Mouse (Mus musculus) brain, embryonic 14.5 days (tissue): ENCODE measurements around the gene Ddx42. TPM values are rescaled to one million over a fixed set of nuclear protein-coding genes. Genes with fewer than 3 reads are reported as not detected.
A peak's percentile ranks its signal among the peaks of the same experiment; 100 is the strongest.
"Not testable (repeated sequence)": the region's sequence is repeated elsewhere in the genome, so short reads cannot be mapped to it uniquely, and the experiment has no call there.

Source experiments
- DNase-seq: peaks from one replicate; pipeline ENCODE4 v3.0.0-alpha.2; 2011; ENCODE audit warnings: low read depth
- CTCF ChIP-seq: fragments of 200-500 bp; IDR thresholded peaks from 2 replicates; pipeline ENCODE4 v1.5.1; 2012; ENCODE audit warnings: inconsistent platforms, mild to moderate bottlenecking, moderate library complexity, borderline replicate concordance; ENCODE audit not compliant: insufficient read depth, insufficient read length; ENCODE audit errors: extremely low read depth
- POLR2A ChIP-seq: fragments of 200-500 bp; IDR thresholded peaks from 2 replicates; pipeline ENCODE4 v1.6.1; 2012; ENCODE audit warnings: mild to moderate bottlenecking, inconsistent platforms, borderline replicate concordance; ENCODE audit not compliant: poor library complexity, insufficient read depth, insufficient read length, severe bottlenecking; ENCODE audit errors: extremely low read depth
- polyA plus RNA-seq: library from polyadenylated mRNA; depleted of rRNA; stranded (reverse); fragments of >200 nt; gene quantifications from 2 replicates; pipeline ENCODE4 v1.2.3, GENCODE M21; 2012

Ddx42 gene
- polyA plus RNA-seq, 1 experiment: 56.8 TPM

DNA sequence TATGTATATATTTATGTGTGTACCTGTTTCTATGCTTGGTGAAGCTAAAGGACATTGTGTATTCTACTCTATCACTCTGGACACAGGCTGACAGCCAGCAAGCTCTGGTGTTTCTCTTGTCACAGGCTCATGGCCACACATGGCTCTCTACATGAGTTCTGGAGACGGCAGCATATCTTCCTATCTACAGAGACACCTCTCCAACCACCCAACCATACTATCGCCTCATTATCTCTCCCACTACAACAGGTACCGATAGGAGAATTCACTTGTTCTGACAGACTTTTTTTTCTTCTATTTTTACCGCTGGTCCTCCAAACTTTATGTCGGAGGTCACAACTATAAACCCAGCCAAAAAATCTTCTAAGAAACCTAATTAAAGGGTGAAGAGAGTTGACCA is 24.5 kb upstream of the Ddx42 start:
- no peak for DNase-seq
- TF ChIP-seq CTCF (no peak), POLR2A (no peak)

DNA sequence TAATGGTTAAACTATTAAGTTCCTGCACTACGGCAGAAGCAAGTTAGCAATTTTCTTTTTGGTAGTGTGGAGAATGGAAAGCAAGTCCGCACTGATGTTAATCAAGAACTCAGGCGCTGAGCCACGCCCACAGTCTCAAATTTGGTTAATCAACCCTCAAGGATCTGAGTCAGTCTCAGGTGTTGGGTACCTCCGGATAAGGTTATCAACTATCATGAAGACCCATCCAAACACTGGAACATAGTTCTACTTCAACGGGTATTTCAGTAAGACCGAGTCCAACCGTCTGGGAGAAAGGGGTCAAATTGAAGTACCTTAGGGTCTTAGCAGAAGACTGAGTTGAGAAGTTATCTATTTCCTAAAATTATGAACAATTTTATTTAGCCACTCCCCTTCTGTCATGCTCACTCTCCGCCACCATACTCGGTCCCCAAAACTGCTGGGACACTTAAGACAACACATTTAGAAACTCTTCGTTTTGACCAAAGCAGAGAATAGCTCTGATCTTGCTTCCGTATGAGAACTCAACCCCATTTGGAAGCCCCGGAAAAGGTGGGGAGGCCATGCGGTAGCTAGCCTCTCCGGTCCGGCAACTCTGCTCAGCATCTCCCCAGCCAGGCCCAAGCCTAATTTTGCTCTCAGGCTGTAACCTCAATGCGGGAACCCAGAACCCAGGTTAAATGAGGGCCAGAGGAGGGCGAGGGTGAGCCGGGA is 23.9 kb upstream of the Ddx42 start:
- TF ChIP-seq POLR2A (no peak), CTCF (no peak)
- no peak for DNase-seq

DNA sequence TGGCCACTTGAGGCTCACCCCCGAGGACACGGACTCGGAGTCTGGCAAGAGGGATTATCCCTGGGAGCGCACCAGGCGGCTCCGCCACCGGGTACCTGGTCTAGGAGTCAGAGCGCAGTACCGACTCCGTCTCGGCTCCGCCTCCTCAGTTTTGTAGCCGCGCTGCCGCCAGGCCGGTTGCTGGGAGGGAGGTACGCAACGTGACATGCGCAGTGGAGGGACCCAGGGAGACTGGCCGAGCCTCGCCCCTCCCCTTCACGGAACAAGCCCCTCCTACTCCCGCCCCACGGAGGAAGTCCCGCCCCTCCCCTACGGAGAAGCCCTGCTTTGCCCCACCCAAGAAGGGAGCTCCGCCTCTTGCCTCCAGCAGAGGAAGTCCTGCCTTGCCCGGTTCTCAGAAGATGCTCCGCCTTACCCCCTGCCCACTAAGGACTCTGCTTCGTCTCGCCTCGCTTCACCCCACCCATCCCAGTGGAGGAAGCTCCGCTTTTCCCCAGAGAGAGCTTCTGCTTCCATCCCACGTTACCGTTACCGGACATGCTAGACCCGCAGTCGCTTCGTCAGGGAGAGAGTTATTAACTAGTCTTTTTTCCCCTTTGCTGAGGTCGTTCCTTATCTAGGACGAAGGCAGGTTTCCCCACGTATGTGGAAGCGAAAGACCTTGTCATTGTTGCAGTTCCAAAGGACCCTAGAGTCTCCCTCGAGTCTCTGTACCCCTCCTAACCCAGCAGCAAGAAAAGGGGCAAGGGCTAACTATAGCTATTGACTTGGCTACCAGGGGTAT is 23.2 kb upstream of the Ddx42 start:
- peak; percentile 99 for DNase-seq
- TF ChIP-seq CTCF: 0 out of 2 replicates have a peak, but pooled peaks have one; percentile 0
- TF ChIP-seq POLR2A: peak; percentile 60; the same call in 1 of the 2 replicates

DNA sequence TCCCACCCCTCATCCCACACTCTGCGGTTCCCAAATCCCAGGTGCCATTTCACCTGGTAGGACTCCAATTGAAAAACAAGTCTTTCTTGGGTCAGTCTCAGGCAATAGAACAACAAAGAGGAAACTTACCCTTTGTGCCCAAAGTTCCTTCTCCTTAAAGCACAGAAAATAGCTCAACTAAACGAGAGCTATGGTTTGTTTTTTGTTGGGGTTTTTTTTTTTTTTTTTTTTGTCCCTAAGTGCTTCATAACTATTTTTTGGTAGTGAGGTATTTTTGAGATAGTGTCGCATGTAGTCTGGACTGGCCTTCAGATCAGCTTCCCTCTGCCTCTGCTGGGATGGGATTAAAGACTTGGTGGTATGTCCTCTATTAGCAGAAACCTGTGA is 22.6 kb upstream of the Ddx42 start:
- DNase-seq: no peak
- TF ChIP-seq CTCF (no peak), POLR2A (no peak)

DNA sequence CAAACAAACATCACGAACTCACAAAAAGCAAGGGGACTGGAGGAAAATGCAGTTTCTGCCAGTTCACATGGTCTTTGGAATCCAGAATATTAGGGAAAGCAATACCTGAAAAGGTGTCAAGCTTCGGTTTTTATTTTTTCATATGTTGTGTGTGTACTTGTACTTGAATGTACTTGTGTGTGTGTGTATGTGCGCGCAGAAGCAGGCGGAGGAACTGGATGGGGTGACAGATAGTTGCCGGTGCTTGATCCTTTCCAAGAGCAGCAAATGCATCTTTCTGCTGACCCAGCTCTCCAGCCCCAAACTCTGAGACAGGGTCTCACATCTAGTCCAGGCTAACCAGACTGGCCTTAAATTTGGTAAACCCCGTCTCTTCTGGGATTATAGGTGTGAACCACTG is 21.8 kb upstream of the Ddx42 start:
- TF ChIP-seq CTCF (no peak), POLR2A (no peak)
- no peak for DNase-seq

DNA sequence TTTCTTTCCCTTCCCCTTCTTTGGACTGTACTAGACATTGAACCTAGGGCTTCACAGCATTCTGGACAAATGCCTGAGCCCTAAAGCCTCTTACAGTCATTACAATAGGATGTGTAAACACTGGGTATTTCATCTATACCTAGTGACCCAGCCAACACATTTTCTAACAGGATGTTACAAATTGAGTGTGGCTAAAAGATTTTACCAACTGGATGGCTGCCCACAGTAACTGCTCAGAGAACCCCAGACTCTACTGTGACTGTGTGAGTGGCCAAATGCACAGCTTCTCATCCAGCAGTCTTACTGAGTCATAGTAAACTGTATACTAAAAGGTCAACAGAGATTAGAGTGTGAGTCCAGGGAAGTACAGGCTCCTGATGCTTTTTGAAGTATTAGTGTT is 21.4 kb upstream of the Ddx42 start:
- TF ChIP-seq CTCF: no peak
- no peak for TF ChIP-seq POLR2A
- no peak for DNase-seq

DNA sequence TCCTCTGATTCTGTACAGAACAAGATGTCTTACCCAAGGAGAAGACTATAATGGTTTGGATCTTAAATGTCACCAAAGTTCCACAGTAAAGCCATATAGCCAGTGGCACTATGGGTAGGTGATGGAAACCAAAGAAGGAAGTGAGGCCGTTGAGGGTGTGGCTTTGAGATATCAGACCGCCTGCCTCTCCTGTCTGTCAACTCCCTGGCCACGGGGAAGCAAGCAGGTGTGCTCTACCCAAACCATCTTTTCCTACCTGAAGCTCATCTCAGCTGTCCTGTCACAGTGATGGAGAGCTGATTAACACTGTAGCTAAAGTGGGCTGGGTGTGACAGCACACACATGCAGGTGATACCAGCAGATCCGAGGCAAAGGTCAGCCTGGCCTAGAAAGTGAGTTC is 18.4 kb upstream of the Ddx42 start:
- DNase-seq: no peak
- TF ChIP-seq POLR2A: no peak
- no peak for TF ChIP-seq CTCF

DNA sequence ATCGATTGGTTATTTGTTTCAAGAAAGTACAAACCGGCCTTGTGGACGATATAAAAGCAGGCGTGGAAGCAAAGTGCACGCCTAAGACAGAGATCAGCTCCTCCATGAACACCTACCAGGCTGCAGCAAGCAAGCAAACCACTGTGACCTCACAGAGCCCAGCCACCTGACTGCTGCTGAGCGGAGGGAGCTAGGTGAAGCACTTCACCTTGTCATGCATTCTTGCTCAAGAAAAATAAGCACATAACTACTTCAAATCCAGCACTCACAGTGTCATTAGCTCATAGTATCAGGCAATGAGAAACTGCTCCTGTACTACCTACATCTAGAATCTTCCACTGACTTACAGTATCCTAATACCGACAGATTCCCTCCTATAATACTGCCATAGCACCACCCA is 16.7 kb upstream of the Ddx42 start:
- not testable (repeated sequence) for DNase-seq

DNA sequence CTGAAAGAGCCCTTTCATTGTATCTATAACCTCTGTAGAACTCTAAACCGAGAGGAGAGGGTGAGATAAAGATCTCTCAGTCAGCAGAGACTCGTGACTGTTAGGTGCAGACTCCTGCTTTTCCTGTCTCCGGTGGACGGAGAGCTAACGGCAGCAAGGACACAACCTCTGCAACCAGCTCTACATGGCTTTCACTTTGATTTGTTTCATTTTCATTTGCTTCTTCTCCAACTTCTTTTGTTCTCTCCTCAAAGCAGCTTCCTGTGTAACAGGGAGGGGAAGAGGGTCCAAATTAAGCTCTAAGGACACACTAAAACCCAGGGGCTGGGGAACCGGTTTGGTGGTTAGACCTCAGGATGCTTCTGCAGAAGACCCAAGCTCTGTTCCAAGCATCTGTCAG is 16.0 kb upstream of the Ddx42 start:
- TF ChIP-seq POLR2A: no peak
- TF ChIP-seq CTCF: no peak
- no peak for DNase-seq

DNA sequence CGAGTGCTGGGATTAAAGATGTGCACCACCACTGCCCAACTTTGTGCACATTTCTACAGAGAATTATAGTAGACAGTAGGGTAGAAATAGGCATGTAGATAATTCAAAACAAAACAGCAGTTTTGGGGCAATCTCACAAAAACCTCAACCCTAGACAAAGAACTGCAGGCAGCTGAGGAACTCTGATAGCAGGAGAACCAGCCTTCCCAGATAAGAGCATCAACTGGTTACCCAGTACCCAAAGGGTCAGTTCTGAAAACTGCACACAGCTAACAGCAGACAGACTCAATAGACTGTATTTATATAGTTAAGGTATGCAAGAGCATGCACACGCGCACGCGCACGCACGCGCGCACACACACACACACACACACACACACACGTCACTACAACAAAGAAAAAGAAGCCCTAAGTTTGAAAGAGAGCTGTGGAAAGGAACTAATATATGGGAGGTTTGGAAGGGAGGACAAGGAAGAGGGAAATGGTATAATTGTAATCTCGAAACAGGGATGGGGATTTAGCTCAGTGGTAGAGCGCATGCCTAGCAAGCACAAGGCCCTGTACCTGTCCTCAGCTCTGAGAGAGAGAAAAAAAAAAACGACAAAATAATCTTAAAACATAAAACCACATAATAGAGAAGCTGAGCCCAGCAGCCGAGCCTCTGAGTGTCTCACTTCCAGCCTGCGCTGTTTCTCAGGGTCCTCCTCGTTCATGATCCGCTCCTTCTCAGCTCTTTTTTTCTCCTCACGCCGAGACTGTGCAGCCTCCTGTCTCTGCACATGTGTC is 15.2 kb upstream of the Ddx42 start:
- no peak for TF ChIP-seq POLR2A
- no peak for TF ChIP-seq CTCF
- DNase-seq: no peak

DNA sequence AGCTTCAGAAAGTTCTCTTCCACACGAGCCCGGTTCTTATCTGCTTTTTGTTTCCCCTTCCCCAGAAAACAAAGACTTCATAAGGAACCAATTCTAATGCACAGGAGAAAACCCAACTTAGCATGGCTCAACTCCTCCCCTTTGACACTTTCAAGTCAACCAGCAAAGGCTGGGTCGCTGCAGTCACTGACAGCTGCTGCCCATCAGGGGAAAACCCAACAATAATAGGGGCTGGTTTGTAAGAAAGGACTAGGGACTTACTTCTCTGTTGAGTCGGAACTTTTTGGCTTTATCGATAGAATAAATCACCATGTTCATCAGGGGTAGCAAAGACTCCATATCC is 14.6 kb upstream of the Ddx42 start, which contains the start of gene Strada:
Gene Strada (minus strand): TSS at position 46 of the 343 bp plus-strand sequence.
- TF ChIP-seq POLR2A (no peak), CTCF (no peak)
- DNase-seq: no peak

DNA sequence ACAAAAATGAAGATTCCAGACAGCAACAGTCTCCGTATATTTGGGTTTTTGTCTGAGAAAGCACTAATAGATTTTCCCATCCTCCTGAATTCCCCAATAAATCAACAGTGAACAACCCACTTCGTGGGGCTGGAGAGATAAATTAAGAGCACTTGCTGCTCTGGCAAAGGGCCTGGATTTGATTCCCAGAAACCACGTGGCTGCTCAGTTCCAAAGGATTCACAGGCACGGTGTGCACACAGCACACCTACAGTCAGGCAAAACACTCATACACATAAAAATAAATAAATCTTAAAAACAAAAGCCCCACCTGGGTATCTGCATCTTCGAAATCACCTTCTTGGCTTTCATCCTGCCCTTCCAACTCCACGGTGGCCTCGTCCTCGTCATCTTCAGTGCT is 4.0 kb upstream of the Ddx42 start:
- TF ChIP-seq CTCF: no peak
- no peak for TF ChIP-seq POLR2A

DNA sequence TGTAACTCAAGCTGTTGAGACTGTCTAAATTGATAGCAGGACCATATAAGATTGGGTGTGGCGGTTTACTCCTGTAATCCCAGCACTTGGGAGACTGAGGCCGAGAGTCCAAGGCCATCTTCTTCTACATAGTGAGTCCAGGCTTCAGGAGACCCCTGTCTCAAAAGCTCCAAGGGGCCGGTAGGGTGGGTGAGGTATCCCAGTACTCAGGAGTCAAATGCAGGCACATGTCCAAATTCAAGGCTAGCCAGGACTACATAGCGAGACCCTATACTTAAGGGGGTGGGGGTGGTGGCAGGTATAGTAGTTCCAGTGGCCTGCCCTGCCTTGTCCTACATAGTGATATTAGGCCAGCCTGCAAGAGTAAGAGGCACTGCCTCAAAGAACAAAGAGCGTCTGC is 1.9 kb upstream of the Ddx42 start:
- TF ChIP-seq POLR2A: no peak
- TF ChIP-seq CTCF: no peak
- no peak for DNase-seq

More for the DNA sequence above, 4.0 kb upstream of the Ddx42 start:
- DNase-seq: no peak

DNA sequence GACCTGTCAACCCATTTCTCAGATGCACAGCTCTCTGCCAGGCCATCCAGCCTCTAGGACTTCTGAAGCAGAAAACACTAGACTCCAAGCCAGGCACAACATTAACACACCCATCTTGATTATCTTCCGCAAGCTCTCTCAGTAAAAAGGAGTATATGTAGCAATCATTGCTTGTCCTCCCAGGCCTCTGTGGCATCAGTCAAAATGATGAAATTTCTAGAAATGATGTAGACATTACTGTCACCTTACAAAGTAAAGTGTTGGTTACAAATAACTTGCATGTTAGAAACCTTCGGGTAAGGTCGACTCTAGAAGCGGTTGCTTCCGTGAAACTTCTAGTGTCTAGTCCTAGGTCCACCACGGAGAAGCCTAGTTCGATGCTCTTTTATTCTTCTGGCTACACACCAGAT is 1.3 kb upstream of the Ddx42 start:
- no peak for TF ChIP-seq POLR2A
- no peak for TF ChIP-seq CTCF
- DNase-seq: no peak
